11 mouse cellular contexts compared by ENCODE assay signal in genomic region chr2:146278381-146278780, GRCm38 (mm10). TPM values are rescaled to one million over a fixed set of nuclear protein-coding genes. Genes with fewer than 3 reads are reported as not detected.
DNase-seq lines count a peak whose midpoint lies in the region; ATAC-seq lines count a peak whose summit lies in the region.
"Had no signal": no experiment of that assay in that cellular context is flagged by ENCODE, and none has a peak within 500 bp of the region (broad histone marks: within the 10 kb centered on the region; RNA-seq: fewer than 3 reads in every experiment).

No protein-coding gene starts in this region.

- H3K9me3 ChIP-seq in kidney, embryonic 15.5 days (replicated peaks), result no peaks in the 10 kb centered on the region
- H3K9me3 ChIP-seq in embryonic facial prominence, embryonic 10.5 days, result no peaks in the 10 kb centered on the region
- no peaks in the 10 kb centered on the region for H3K9me3 ChIP-seq in midbrain, embryonic 15.5 days
- H3K9me3 ChIP-seq: G1E; heart, embryonic 15.5 days; limb, embryonic 13.5 days had no signal

- no peak overlapping the region for H3K9ac ChIP-seq in kidney, embryonic 15.5 days
- H3K9ac ChIP-seq in midbrain, embryonic 15.5 days, result no peak overlapping the region
- H3K9ac ChIP-seq: heart, embryonic 15.5 days; limb, embryonic 13.5 days had no signal

- WGBS in kidney, embryonic 15.5 days, result 43% methylated on average over 5 of the region's 5 CpGs
- 57% methylated on average over 5 of the region's 5 CpGs for WGBS in embryonic facial prominence, embryonic 10.5 days
- WGBS in midbrain, embryonic 15.5 days, result 41% methylated on average over 5 of the region's 5 CpGs

- H3K4me1 ChIP-seq in kidney, embryonic 15.5 days, result peaks cover 6% of the 10 kb centered on the region; the same call in 1 of the 2 replicates
- peaks cover 31% of the 10 kb centered on the region for H3K4me1 ChIP-seq in embryonic facial prominence, embryonic 10.5 days
- H3K4me1 ChIP-seq in midbrain, embryonic 15.5 days, result peaks cover 35% of the 10 kb centered on the region
- H3K4me1 ChIP-seq: heart, embryonic 15.5 days had no signal

- no peak overlapping the region for H3K4me3 ChIP-seq in kidney, embryonic 15.5 days (replicated peaks)
- no peak overlapping the region for H3K4me3 ChIP-seq in embryonic facial prominence, embryonic 10.5 days
- H3K4me3 ChIP-seq in midbrain, embryonic 15.5 days, result no peak overlapping the region
- H3K4me3 ChIP-seq: heart, embryonic 15.5 days; limb, embryonic 13.5 days had no signal

- no peak overlapping the region for H3K4me2 ChIP-seq in kidney, embryonic 15.5 days
- no peak overlapping the region for H3K4me2 ChIP-seq in midbrain, embryonic 15.5 days
- H3K4me2 ChIP-seq: heart, embryonic 15.5 days; limb, embryonic 13.5 days had no signal

- H3K36me3 ChIP-seq in kidney, embryonic 15.5 days, result no peaks in the 10 kb centered on the region
- H3K36me3 ChIP-seq in embryonic facial prominence, embryonic 10.5 days (replicated peaks), result no peaks in the 10 kb centered on the region
- no peaks in the 10 kb centered on the region for H3K36me3 ChIP-seq in midbrain, embryonic 15.5 days (replicated peaks)
- H3K36me3 ChIP-seq: heart, embryonic 15.5 days; limb, embryonic 13.5 days had no signal

- H3K27ac ChIP-seq in kidney, embryonic 15.5 days, result no peak overlapping the region
- H3K27ac ChIP-seq in embryonic facial prominence, embryonic 10.5 days (replicated peaks), result no peak overlapping the region
- peak overlapping the region; percentile 67 for H3K27ac ChIP-seq in midbrain, embryonic 15.5 days
- H3K27ac ChIP-seq: heart, embryonic 15.5 days; limb, embryonic 13.5 days had no signal

- DNase-seq in kidney, adult 9 months, result no peak
- DNase-seq in embryonic facial prominence, embryonic 10.5 days (ENCODE audit: low spot score), result peak; percentile 31
- DNase-seq in heart, postnatal 14 days, result peak; percentile 16 to 22
- DNase-seq in lung, adult 18-20 months, result no peak
- DNase-seq in gastrocnemius, adult 18-20 months (ENCODE audit: low spot score), result no peak
- DNase-seq: spleen, adult 18-20 months had no signal

- H3K27me3 ChIP-seq in kidney, embryonic 15.5 days, result no peaks in the 10 kb centered on the region
- no peaks in the 10 kb centered on the region for H3K27me3 ChIP-seq in embryonic facial prominence, embryonic 10.5 days (replicated peaks; ENCODE audit: low read depth, poor library complexity, severe bottlenecking)
- H3K27me3 ChIP-seq in midbrain, embryonic 15.5 days (replicated peaks), result no peaks in the 10 kb centered on the region
- H3K27me3 ChIP-seq: heart, embryonic 15.5 days; limb, embryonic 13.5 days had no signal

- ATAC-seq in kidney, embryonic 15.5 days (replicated peaks; ENCODE audit: low FRiP score), result peak; percentile 71; the same call in 1 of the 2 replicates
- no peak for ATAC-seq in midbrain, embryonic 15.5 days (replicated peaks)

- intact Hi-C loops in heart, postnatal 14 days (cut with DNase I), result no loop called here

RNA-seq across cellular contexts. Expression of gene Insm1, which starts 56.7 kb away (rescaled TPM):
- 0.05 and 0.16 TPM in 2 replicates for polyA plus RNA-seq in kidney, embryonic 15.5 days (2015; fragmentation: Nextera tagmentation; extraction: Ambion mirVana)
- polyA plus RNA-seq in embryonic facial prominence, embryonic 10.5 days (2016; fragmentation: Nextera tagmentation; extraction: Ambion mirVana), result 1.5 and 1.9 TPM in 2 replicates
- total RNA-seq in heart, postnatal 14 days (2021), result under 1 TPM in 1 of 2 experiments, not detected in 1; 0.12 TPM
- polyA plus RNA-seq in midbrain, embryonic 15.5 days (2015; fragmentation: Nextera tagmentation; extraction: Ambion mirVana), result 3.5 and 4.2 TPM in 2 replicates
- total RNA-seq in gastrocnemius, adult 18-20 months (2021), result not detected
- polyA plus RNA-seq: G1E; heart, embryonic 15.5 days; limb, embryonic 13.5 days had no signal

Comparison
In these comparisons a context has a peak if more than half of its experiments do, and no peak if none do; other contexts are left out.
1. DNase-seq: peak in embryonic facial prominence, embryonic 10.5 days (single experiment) and heart, postnatal 14 days (2 of 2); none in kidney, adult 9 months (single experiment), lung, adult 18-20 months (0 of 2) and gastrocnemius, adult 18-20 months (single experiment).